Mouse (Mus musculus) heart, embryonic 15.5 days (tissue): ENCODE measurements at regions not wholly inside any gene's neighbourhood (a gene's known extent, or its start where the extent isn't known, plus 50 kb on each side); places are given as distances from the start of the nearest gene placed in this dataset.

Experiments
- ATAC-seq: fragments of 200-750 bp; cut with Nextera tagmentation; replicated peaks from 2 replicates; pipeline ENCODE4 v1.8.0; 2017; ENCODE audit warnings: low read depth, moderate TSS enrichment; ENCODE audit not compliant: insufficient number of reproducible peaks, insufficient read depth, low FRiP score
- H3K27ac ChIP-seq: fragments of 300-500 bp; sonication (generic); 2 replicates; pipeline ENCODE4 v1.5.1; 2015; ENCODE audit warnings: mild to moderate bottlenecking, inconsistent platforms
- H3K27me3 ChIP-seq: fragments of 300-500 bp; sonication (generic); 2 replicates; pipeline ENCODE4 v1.6.1; 2015; ENCODE audit warnings: inconsistent platforms
- H3K36me3 ChIP-seq: fragments of 300-500 bp; sonication (generic); 2 replicates; pipeline ENCODE4 v1.6.1; 2015; ENCODE audit warnings: mild to moderate bottlenecking, inconsistent platforms
- H3K4me1 ChIP-seq: fragments of 300-500 bp; sonication (generic); replicated peaks from 2 replicates; pipeline ENCODE4 v1.6.1; 2015; ENCODE audit warnings: inconsistent platforms
- H3K4me2 ChIP-seq: fragments of 300-500 bp; sonication (generic); 2 replicates; pipeline ENCODE4 v1.6.1; 2015; ENCODE audit warnings: inconsistent platforms, mild to moderate bottlenecking, moderate library complexity
- H3K4me3 ChIP-seq: fragments of 300-500 bp; sonication (generic); 2 replicates; pipeline ENCODE4 v1.5.1; 2015; ENCODE audit warnings: mild to moderate bottlenecking, inconsistent platforms
- H3K9ac ChIP-seq: fragments of 300-500 bp; sonication (generic); 2 replicates; pipeline ENCODE4 v1.6.1; 2015; ENCODE audit warnings: mild to moderate bottlenecking, inconsistent platforms
- H3K9me3 ChIP-seq: fragments of 300-500 bp; sonication (generic); replicated peaks from 2 replicates; pipeline ENCODE4 v1.6.1; 2016; ENCODE audit warnings: inconsistent platforms
- WGBS: fragments of 180-500 bp; shearing (Covaris S2); methylation state at CpG from one replicate; pipeline ENCODE4 v1.1.7; 2015; ENCODE audit warnings: mixed read lengths; 5-methylcytosine and 5-hydroxymethylcytosine counted together

DNA sequence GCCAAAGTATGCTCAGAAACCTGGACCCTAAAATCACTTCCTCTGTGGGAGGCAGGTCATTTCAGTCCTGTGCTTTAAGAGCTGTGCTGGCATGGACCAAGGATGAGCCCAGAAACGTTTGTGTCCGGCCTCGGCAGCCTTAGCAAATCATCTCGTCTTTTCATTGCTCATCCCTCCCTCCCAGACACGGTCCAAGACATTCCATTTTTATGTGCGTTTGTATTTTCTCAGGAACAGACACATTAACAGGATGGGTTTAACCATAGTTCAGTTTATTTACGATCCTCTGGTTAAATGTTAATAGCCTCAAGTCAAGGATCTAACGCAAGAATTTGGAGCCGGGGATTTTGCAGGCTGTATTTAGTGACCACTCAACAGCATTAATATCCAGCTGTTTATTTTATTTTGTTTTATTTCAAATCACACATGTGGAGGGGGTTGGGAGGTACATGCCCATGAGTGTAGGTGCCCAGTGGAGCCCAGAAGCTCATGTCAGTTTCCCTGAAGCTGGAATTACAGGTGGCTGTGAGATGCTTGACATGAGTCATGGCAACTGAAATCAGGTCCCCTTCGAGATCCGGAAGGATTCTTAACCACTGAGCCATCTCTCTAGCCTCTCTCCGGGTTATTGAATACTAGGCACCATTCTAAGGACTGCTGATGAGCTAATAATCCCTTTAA is 212.1 kb upstream of the Gm5148 start:
- WGBS: 78% methylated on average over 12 of the region's 12 CpGs

DNA sequence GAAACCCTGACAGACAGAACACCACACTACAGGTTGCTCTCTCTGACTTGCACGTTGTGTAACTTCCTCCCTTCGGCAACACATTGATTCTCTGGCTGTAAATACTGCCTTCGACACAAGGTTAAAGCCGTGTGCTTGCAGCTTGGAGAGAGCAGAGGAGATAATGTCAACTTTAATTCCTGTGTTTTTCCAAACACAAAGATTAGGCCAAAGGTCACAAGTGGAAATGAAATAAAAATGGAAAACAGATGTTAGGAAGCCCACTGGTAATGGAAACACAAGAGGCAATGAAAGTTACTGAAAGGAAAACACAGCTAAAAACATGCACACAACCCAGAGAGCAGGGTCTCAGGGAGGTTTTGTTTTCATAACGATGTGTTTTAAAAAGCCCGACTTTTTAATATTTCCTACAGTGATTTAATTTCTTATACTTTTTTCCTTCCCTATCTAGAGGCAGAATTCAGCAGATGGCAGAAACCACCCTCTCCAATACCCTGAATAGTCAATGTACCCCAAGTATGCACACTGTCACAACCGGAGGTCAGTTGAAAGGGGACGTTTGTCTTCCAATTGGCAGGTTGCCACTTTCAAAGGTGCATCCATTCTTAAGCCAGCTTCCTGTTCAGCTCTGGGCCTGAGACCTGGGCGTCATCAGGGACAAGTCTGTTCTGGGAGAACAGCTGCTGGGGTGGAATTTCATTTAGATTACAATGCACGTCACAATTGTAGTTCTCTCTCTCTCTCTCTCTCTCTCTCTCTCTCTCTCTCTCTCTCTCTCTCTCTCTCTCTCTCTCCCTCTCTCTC is 210.8 kb upstream of the Gm5148 start:
- 30% methylated on average over 10 of the region's 10 CpGs for WGBS
- Histone ChIP-seq H3K4me1 (peaks cover 40% of the 10 kb centered on the region), H3K27ac (peak overlapping the region; percentile 46), H3K27me3 (no peaks in the 10 kb centered on the region), H3K9me3 (no peaks in the 10 kb centered on the region), H3K4me2 (no peak overlapping the region), H3K9ac (no peak overlapping the region), H3K36me3 (no peaks in the 10 kb centered on the region), H3K4me3 (no peak overlapping the region)
- no peak for ATAC-seq

More for the DNA sequence above, 212.1 kb upstream of the Gm5148 start:
- no peaks in the 10 kb centered on the region for H3K9me3 ChIP-seq
- no peaks in the 10 kb centered on the region for H3K36me3 ChIP-seq
- H3K27ac ChIP-seq: peak overlapping the region; percentile 41
- no peaks in the 10 kb centered on the region for H3K27me3 ChIP-seq
- H3K9ac ChIP-seq: no peak overlapping the region
- no peak for ATAC-seq
- H3K4me1 ChIP-seq: peaks cover 40% of the 10 kb centered on the region
- H3K4me3 ChIP-seq: no peak overlapping the region
- H3K4me2 ChIP-seq: no peak overlapping the region

DNA sequence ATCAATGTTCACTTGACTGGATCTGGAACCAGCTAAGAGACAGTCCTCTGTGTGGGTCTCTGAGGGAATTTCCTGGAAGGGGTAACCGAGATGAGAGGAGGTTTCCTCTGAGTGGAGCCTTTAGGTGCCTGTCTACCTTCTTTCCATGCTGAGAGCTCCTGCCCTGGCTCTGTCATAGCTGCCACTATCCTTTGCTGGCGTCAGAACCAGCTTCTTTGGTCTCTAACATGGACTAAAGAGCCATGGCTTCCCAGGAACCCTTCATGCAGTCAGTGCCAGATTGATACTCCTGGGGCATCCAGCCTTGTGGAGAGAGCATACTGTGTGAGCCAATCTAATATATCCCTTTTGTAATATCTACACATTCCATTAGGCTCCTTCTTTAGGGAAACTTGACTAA is 209.9 kb upstream of the Gm5148 start:
- no peak overlapping the region for H3K4me3 ChIP-seq
- no peaks in the 10 kb centered on the region for H3K9me3 ChIP-seq
- no peak for ATAC-seq
- no peak overlapping the region for H3K4me2 ChIP-seq
- no peak overlapping the region for H3K9ac ChIP-seq
- H3K27ac ChIP-seq: peak overlapping the region; percentile 12; the same call in 1 of the 2 replicates
- no peaks in the 10 kb centered on the region for H3K36me3 ChIP-seq
- H3K4me1 ChIP-seq: peaks cover 40% of the 10 kb centered on the region
- no peaks in the 10 kb centered on the region for H3K27me3 ChIP-seq
- 84% methylated on average over 2 of the region's 2 CpGs for WGBS

DNA sequence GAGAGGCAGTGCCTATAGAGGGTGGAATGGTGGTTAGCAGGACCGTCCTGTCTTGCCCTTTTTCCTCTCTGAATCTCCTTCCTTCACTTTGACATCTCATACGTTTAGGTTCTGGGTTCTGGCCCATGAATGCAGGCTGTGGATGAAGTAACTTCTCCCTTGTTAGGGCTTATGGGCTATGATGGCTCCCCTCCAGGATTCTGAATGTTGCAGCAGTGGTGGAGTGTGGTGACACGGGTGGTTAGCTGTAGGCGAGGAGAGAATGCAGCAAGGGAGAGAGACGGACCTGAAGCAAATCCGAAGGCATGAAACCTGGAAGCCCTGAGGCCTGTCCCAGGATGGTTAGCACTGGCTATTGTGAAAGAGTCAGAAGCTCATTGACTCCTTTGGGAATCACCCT is 204.4 kb upstream of the Gm5148 start:
- Histone ChIP-seq H3K9ac (no peak overlapping the region), H3K4me1 (peaks cover 14% of the 10 kb centered on the region; the same call in 1 of the 2 replicates)
- 79% methylated on average over 6 of the region's 6 CpGs for WGBS

DNA sequence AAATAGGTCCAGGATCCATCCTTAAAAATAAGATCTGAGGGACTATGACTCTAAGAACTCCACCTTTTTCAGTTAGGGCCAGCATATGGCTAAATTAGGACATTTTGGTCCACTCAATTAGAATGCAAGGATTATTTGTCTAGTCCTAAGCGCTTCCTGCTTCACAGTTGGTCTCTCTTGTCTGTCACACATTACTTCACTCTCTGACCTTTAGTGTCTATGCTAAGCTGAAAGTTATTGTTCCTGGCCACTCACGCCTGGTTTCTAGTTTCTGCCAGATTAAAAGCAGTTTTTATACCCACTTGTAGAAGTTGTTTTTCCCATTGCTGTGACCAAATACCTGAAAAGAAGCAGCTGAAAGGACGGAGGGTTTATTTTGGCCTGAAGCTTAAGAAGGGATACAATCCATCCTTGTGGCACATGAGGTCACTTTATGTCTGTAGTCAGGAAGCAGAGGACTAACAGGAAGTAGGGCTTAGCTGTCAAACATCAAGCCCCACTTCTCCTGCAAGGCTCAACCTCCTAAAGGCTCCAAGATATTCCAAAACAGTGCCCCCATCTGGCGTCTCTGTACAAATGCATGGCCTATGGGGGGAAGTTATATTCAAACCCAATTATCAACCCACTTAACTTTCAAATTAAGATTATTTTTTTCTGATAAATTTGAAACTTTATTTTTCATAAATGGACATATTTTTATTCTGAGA is 195.3 kb upstream of the Gm5148 start:
- 66% methylated on average over 4 of the region's 4 CpGs for WGBS
- Histone ChIP-seq H3K9ac (no peak overlapping the region), H3K4me2 (no peak overlapping the region), H3K4me1 (peaks cover 3% of the 10 kb centered on the region), H3K27me3 (no peaks in the 10 kb centered on the region), H3K4me3 (no peak overlapping the region), H3K9me3 (no peaks in the 10 kb centered on the region), H3K36me3 (no peaks in the 10 kb centered on the region), H3K27ac (no peak overlapping the region)
- ATAC-seq: no peak

More for the DNA sequence above, 204.4 kb upstream of the Gm5148 start:
- no peaks in the 10 kb centered on the region for H3K36me3 ChIP-seq
- H3K9me3 ChIP-seq: no peaks in the 10 kb centered on the region
- no peaks in the 10 kb centered on the region for H3K27me3 ChIP-seq
- H3K27ac ChIP-seq: no peak overlapping the region
- no peak for ATAC-seq
- no peak overlapping the region for H3K4me2 ChIP-seq
- no peak overlapping the region for H3K4me3 ChIP-seq

DNA sequence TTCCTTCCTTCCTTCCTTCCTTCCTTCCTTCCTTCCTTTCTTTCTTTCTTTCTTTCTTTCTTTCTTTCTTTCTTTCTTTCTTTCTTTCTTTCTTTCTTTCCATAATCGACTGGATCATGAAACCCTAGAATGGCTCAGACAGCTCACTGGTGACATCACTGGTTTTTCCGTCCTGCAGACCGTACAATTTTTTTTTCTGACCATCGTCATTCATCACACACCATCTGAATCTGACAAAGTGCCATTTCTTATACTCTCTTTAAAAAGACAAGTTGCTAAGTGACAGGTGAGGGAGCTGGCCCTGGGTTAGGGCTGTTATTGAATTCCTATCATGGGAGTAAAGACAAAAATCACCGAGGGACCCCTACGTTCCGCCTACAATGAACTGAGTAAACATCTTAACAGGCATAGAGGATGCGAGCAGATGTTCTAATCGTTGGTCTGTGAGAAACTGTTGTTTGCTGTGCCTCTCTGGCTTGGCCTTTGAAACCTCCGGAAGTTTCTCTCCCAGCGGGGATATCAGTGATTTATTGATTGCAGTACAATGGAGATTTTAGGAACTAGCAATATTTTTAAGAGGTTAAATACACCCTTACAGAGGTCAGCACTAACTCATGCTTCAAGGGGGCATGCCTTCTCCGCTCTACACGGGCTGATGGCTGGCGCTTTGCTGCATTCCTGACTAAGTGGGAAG is 192.6 kb upstream of the Gm5148 start:
- no peaks in the 10 kb centered on the region for H3K36me3 ChIP-seq
- H3K4me3 ChIP-seq: no peak overlapping the region
- H3K9me3 ChIP-seq: no peaks in the 10 kb centered on the region
- H3K27ac ChIP-seq: no peak overlapping the region
- H3K27me3 ChIP-seq: no peaks in the 10 kb centered on the region
- ATAC-seq: no peak
- H3K4me2 ChIP-seq: no peak overlapping the region
- 44% methylated on average over 14 of the region's 14 CpGs for WGBS
- H3K4me1 ChIP-seq: peaks cover 3% of the 10 kb centered on the region
- no peak overlapping the region for H3K9ac ChIP-seq

DNA sequence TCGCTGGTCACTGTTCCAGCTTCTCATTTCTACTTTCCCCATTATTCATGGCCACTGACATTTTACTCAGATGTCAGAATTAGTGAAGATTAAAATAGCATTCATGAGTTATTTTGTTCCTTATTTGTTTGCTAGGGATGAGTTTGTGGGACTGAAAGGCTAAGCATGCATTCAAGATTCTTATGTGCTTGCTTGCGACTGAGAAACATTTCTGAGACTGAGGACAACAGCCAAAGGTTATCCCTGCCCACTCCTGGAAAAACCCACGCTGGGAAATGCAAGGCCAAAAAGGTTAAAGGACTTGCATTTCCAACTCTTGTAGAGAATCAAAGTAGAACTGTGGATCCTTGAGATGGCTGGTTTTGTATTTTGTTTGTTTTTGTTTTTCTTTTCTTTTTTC is 192.0 kb upstream of the Gm5148 start:
- H3K27ac ChIP-seq: no peak overlapping the region
- H3K36me3 ChIP-seq: no peaks in the 10 kb centered on the region
- WGBS: 74% methylated on average over 3 of the region's 3 CpGs
- H3K4me1 ChIP-seq: peaks cover 3% of the 10 kb centered on the region
- H3K9ac ChIP-seq: no peak overlapping the region
- H3K27me3 ChIP-seq: no peaks in the 10 kb centered on the region
- H3K9me3 ChIP-seq: no peaks in the 10 kb centered on the region
- no peak for ATAC-seq
- H3K4me3 ChIP-seq: no peak overlapping the region
- H3K4me2 ChIP-seq: no peak overlapping the region

DNA sequence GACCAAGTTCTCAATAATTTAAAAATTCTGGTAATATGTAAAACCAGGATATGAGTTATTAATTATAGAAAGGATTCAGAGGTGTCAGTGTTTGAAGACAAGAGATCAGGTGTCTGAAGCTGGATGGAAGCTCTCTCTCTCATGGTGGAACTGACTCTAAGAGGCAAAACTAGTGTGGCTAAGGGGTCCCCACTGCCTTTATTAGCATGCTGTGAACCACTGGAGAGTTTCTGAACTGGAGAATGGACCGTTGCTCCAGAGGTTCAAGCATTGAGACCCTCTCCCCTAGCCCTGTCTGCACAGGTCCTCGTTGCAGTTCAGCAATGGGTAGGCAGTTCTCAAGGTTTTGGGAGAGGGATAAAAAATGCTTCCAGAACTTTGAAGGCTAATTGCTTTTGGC is 191.4 kb upstream of the Gm5148 start:
- no peaks in the 10 kb centered on the region for H3K36me3 ChIP-seq
- ATAC-seq: no peak
- no peak overlapping the region for H3K27ac ChIP-seq
- 58% methylated on average over 2 of the region's 2 CpGs for WGBS
- H3K4me2 ChIP-seq: no peak overlapping the region
- H3K4me3 ChIP-seq: no peak overlapping the region
- no peaks in the 10 kb centered on the region for H3K27me3 ChIP-seq
- no peaks in the 10 kb centered on the region for H3K9me3 ChIP-seq
- peaks cover 3% of the 10 kb centered on the region for H3K4me1 ChIP-seq
- no peak overlapping the region for H3K9ac ChIP-seq

DNA sequence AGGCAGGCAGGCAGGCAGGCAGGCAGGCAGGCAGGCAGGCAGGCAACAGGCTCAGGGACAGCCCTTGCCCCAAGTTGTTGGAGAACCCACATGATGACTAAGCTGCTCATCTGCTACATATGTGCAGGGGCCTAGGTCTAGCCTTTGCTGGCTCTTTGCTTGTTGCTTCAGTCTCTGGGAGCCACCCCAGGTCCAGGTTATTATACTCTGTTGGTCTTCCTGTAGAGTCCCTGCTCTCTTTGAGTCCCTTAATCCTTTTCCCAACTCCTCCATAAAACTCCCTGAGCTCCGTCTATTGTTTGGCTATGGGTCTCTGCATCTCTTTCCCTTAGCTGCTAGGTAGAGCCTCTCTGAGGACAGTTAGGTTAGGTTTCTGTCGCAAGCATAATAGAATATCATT is 189.8 kb upstream of the Gm5148 start:
- 88% methylated on average over 2 of the region's 2 CpGs for WGBS
- H3K4me3 ChIP-seq: no peak overlapping the region
- no peak overlapping the region for H3K27ac ChIP-seq
- H3K9me3 ChIP-seq: no peaks in the 10 kb centered on the region
- ATAC-seq: no peak
- no peak overlapping the region for H3K4me2 ChIP-seq
- no peak overlapping the region for H3K9ac ChIP-seq
- peaks cover 3% of the 10 kb centered on the region; the same call in 1 of the 2 replicates for H3K4me1 ChIP-seq
- H3K36me3 ChIP-seq: no peaks in the 10 kb centered on the region
- H3K27me3 ChIP-seq: no peaks in the 10 kb centered on the region

DNA sequence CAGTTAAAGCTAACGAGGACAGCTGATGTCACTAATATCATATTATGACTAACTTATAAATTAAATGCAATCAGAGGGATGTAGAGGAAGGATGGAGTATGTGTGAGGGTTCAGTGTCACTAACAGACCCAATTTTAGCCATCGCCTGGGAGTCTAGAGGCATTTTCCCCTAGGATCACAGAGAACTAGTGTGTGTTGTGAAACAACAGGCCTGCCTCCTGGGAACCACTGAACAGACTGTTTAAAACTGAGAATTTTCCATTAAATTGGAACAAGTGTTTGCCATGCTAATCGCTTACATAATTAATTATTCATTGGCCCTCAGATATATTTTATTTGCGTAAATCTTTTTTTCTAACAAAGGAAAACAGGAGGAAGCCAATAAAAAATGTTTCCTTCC is 185.5 kb upstream of the Gm5148 start:
- Histone ChIP-seq H3K27ac (no peak overlapping the region), H3K4me1 (peaks cover 20% of the 10 kb centered on the region), H3K36me3 (no peaks in the 10 kb centered on the region), H3K9me3 (no peaks in the 10 kb centered on the region), H3K9ac (no peak overlapping the region), H3K4me2 (no peak overlapping the region), H3K27me3 (no peaks in the 10 kb centered on the region), H3K4me3 (no peak overlapping the region)
- no peak for ATAC-seq
- 94% methylated on average over 4 of the region's 4 CpGs for WGBS

DNA sequence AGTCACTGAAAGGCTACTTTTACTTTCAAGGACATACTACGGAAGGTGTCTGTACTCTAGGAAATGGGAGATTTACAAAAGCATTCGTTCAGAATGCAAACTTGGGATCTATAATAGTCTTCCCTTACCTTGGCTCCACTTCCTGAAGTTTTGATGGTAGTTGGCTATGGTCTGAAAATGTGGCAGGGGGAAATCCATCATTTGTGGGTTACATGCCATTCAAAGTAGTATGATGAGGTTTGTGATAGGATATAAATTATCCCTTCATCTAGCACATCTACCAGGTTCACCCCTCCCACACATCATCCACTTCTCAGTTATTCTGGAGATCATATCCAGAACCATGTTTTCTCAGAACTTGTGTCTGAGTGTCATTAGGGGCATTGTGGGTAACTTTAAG is 184.7 kb upstream of the Gm5148 start:
- H3K9ac ChIP-seq: no peak overlapping the region
- peaks cover 20% of the 10 kb centered on the region for H3K4me1 ChIP-seq
- no peak overlapping the region for H3K4me2 ChIP-seq
- WGBS: 88% methylated on average over 2 of the region's 2 CpGs
- H3K36me3 ChIP-seq: no peaks in the 10 kb centered on the region
- ATAC-seq: no peak
- H3K9me3 ChIP-seq: no peaks in the 10 kb centered on the region
- no peak overlapping the region for H3K4me3 ChIP-seq
- H3K27me3 ChIP-seq: no peaks in the 10 kb centered on the region
- no peak overlapping the region for H3K27ac ChIP-seq
